Mouse (Mus musculus): ENCODE data around the gene Dnah5.
A peak's percentile ranks its signal among the peaks of the same experiment; 100 is the strongest.
"Not testable (repeated sequence)": the region's sequence is repeated elsewhere in the genome, so short reads cannot be mapped to it uniquely, and the experiment has no call there.

Gene Dnah5

GRCm38 (mm10) chr15:28307884-28308283 is 104.3 kb downstream of the Dnah5 start:
- DNase-seq, result no peak

DNA sequence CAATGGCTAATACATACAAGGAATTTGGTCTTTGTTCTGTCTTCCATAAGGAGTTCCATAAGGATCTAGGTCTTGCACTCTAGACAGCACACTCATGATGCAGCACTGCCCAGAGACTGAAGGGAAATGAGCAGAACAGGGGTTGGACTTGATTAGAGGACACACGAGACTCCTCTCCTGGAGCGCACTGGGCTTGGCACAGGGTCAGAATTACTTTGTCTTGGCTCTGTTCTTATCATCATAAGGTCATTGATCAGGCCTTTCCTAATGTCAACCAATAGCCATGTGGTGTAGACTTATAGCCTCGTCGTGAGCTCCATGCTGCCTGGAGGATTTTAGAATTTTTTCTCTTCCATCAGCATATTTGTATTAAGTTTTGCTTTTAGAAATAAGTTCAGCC is 107.0 kb downstream of the Dnah5 start:
- DNase-seq, result no peak

DNA sequence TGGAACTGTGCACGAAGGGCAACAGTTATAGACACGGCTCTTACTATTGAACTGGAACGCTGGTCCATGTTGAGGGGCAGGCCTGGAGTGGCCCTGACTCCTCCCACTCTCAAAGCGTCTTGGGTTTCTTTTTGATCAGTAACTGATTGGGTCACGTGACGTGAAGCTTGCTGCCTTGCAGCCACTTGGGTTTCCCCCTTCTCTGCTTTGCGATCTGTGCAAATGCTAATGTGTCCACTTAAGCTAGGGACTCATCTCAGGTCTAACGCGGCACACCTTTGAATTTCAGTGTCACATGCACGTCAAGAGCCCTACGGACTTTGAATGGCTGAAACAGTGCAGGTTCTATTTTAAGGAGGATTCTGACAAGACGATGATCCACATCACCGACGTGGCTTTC is 109.9 kb downstream of the Dnah5 start:
- no peak for DNase-seq

DNA sequence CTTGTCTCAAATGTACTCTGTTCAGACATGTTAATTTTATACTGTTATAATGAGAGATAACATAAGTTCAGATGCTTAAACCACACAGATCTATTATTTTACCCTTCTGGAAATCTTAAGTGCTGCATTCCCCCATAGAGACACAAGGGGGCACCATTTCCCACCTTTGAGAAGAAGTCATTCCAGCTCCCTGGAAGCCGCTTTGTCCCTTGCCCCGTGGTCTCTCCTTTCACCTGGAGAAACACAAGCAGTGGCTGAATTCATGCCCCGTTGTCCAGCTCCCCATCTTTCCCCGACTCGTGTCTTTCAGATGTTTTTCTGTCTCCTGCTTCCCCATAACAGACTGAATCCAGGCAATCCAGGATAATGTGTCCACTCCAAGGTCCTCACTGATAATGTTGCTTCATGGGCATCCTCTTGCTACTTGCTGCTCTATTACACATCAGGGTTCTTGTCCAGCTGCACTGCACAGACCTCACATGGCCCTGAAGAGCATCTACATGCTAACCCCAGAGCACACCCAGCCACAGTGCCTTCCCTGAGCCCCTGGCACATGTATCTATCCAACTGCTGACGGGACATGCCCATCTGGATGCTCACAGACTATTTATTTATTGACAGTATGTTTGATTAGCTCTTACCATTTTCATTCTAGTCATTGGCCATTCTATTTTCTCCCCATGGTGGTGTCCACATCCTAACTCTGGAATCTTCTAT is 112.4 kb downstream of the Dnah5 start:
- peak; percentile 19 to 29 for DNase-seq

DNA sequence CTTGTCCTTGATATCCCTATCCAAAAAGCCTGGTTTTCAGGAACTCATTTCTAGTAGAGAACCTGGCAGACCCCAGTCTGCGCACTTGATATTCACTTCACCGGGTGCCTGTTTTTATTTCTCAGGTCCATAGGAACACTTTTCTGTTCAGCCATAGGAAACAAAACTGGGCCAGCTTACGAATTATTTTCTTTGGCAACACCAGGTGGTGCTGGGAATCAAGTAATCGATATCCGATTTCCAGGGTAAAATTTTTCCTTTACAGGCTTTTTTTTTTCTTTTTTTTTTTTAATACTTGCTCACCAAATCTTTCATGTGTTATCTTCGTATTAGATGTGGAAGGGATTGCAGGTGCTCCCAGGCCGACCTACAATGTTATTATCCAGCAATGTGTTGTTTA is 119.0 kb downstream of the Dnah5 start:
- no peak for DNase-seq

GRCm38 (mm10) chr15:28326985-28327384 is 123.4 kb downstream of the Dnah5 start:
- no peak for DNase-seq

GRCm38 (mm10) chr15:28327441-28327840 is 123.9 kb downstream of the Dnah5 start:
- no peak for DNase-seq

DNA sequence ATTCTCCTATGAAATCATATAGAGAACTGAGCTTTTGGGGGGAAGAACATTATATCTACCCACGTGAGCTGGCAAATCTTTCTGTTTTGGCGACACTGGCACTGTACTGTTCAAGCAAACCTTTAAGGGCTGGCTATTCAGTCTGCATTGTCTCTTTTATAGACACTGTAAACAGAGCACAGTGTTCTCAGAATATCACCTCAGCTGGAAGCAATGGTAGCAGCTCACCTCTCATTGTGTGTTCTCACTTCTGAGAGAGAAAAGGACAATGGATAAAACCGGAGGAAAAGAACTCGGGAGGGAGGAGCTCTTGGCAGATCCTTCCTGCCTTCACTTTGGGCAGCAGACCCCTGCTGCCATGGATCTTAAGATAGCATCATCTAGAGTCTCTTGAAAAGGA is 137.6 kb downstream of the Dnah5 start:
- no peak for DNase-seq

DNA sequence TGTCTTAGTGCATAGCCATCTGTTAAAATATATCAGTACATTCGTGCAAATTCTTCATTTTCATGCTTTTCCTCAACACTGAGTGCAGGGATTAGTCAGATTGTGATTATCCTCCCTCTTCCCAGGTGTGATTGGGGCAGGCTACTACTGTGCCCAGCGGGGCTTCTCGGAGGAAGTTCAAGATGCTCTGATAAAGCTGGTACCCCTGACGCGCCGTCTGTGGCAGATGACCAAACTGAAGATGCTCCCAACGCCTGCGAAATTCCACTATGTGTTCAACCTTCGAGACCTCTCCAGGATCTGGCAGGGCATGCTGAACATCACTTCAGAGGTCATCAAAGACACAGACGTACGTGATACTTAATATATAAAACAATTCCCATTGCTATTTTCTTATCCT is 164.0 kb downstream of the Dnah5 start:
- DNase-seq, result no peak

DNA sequence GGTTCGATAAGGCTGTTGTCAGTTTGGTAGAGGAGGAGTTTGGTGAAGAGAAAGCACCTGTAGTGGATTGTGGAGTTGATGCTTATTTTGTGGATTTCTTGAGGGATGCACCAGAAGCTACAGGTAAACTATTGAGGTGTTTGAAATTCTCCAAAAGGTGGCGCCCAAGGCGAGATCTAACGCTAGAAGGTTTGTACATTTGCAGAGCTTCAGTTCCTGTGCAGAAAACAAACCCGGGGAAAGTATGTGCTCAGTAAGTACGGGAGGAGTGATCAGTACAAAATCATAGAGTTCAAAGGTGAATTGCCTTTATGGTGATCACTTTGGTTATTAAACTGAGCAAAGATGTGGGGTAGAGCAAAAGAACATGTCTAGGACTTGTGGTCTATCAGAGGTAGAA is 166.9 kb downstream of the Dnah5 start:
- DNase-seq, result no peak

DNA sequence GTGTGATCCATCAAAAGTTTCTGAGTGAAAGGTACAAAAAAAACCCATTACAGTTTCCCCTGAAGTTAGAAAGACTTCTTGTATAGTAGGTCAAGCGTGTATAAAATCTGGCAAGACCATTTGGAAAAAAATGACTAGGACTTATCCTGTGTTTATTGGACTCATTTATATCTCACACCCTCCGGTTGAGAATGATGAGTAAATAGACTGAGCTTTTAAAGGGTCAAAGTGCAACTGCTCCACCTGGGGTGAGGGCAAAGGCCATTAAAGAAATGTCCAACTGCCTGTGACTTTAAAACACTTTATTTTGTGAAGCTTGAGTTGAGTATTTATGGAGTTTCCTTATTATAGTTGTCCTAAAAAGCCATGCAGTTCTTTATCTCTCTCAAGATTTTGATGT is 168.0 kb downstream of the Dnah5 start:
- DNase-seq, result no peak

DNA sequence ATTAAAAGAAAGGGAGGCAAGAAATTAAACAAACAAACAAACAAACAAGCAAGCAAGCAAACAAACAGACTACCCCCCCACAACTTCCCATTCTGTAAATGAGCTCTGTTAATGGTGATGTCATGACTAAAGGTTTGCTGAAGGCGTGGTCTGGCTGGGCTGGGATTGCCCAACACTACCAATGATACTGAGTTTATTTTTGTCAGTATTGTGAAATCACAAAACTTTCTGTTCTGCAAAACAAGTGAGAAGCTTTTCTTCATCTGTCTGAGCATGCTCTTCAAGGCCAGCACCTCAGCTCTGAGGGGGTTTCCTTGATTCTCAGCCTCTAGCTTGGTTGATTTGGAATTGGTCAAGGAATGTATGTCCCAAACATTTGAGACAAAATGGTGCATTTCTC is 170.8 kb downstream of the Dnah5 start:
- no peak for DNase-seq

GRCm38 (mm10) chr15:28380909-28381308 is 177.4 kb downstream of the Dnah5 start:
- no peak for DNase-seq

- not testable (repeated sequence) for DNase-seq
These were observed 190.2 kb downstream of the Dnah5 start for GRCm38 (mm10) chr15:28393723-28394122.

DNA sequence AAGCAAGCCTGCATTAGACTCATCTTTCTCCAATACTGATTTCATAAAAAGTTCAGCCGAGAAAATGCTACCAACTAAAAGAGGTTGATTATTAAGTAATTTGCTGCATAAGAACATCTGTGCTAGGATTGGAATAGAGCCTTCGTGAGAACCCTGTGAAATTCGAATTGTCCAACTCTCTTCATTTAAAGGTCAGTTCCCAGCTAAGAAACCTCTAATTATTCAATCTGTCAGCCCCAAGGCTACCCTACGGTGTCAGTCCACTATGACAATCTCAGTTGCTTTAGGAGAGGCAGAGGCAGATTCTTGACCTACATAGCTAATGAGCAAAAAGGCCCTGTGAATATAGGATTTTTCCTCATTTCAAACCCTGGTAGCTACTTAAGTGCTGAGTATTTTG is 191.9 kb downstream of the Dnah5 start:
- no peak for DNase-seq

- no peak for DNase-seq
These were observed 194.9 kb downstream of the Dnah5 start for GRCm38 (mm10) chr15:28398472-28398871.

DNA sequence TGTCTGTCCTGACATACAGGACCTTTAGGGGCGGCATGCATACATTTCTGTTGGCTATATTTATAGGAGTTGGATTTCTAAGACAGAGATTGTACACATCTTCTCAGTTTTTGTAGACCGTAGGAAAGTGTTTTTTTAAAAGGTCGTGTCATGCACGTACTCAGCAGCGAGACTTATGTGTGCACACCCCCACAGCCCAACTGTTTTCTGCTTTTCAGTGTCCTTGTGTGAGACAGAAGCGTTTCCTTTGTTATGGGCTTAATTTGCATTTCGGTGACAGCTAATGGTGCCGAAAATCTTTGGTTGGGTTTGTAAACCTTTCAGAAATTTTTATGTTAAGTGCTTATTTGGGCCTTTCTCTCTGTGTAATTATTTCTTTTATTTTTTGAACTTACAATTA is 195.7 kb downstream of the Dnah5 start:
- no peak for DNase-seq

DNA sequence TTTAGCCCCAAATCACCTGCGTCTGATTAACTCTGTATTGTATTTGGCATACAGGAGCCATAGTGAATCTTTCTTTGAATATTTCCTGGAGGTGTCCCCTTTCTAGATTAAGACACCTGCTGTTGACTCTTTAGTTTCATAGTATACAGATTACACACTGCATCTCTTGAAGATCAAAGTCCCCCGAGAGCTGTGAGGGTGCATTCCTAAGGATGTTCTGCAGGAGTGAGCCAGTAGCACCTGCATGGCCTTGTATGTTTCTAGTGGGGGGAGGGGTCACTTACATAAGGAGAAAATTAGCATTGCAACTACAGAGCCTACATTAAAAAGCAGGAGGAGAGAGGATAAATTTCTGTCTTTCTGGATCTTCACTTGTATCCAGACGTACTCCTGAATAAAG is 201.1 kb downstream of the Dnah5 start:
- DNase-seq, result no peak

DNA sequence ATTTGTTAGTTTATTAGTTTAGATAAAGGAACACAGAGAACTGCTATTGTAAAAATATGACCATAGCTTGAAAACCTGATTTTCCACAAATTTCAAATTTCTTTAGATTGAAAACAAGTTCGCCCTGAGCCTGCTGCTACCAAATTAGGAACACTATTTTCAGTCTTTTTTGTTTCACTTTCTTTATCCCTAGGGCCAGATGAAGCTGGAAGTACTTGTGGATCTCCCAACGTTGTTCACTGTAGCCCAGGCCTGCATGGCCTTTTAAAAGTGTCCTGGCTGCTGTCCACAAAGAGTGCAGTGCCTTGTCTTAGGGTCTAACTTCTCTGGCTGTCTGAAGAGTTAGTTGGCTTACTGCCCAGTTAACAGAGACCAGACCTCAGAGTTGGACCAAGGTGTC is 201.6 kb downstream of the Dnah5 start:
- DNase-seq, result no peak

DNA sequence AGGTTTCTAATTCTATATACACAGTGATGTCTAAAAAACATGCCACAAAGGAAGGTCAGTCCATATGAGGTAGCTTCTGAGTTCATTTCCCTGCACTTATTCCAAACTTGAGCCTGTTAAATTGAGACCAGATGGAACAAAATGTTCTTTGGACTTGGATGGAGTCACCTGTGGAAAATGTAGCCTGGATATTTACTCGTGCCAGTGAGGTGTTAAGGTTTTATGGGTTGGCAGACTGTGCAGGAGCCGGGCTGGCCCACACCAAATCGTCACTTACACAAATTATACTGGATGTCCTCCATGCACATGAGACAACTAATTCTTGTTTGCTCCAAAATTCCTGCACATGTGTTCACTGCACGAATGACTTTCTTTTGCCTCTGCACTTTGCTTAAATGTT is 236.2 kb downstream of the Dnah5 start:
- DNase-seq, result no peak

GRCm38 (mm10) chr15:28444494-28444893 is 240.9 kb downstream of the Dnah5 start:
- DNase-seq, result no peak

GRCm38 (mm10) chr15:28461091-28461778 is 257.7 kb downstream of the Dnah5 start:
- DNase-seq, result not testable (repeated sequence)

DNA sequence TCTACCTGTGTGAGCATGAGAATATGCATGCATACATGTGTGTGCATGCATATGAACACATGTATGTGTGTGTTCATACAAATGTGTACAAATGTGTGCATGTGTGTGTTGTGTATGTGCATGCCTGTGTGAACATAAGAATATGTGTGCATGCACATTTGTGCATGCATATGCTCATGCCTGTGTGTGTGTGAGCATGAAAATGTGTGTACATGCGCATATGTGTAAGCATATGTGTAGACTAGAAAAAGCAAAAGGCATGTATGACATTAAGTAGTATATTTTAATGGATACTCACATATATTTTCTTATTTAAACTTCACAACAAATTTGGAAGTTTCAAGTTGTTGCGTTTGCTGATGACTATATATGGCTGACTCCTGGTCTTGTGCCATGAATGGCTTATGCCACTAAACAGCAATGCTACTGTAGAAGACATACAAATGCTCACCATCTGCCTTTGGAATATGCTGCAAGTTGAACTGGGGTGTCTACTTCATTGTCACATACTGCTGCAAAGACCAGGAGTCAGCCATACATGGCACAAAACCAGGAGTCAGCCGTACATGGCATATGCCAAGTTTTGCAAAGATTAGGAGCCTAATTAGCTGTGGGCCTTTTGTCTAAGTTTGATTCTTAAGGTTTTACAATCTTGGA is 263.2 kb downstream of the Dnah5 start:
- DNase-seq, result no peak

DNA sequence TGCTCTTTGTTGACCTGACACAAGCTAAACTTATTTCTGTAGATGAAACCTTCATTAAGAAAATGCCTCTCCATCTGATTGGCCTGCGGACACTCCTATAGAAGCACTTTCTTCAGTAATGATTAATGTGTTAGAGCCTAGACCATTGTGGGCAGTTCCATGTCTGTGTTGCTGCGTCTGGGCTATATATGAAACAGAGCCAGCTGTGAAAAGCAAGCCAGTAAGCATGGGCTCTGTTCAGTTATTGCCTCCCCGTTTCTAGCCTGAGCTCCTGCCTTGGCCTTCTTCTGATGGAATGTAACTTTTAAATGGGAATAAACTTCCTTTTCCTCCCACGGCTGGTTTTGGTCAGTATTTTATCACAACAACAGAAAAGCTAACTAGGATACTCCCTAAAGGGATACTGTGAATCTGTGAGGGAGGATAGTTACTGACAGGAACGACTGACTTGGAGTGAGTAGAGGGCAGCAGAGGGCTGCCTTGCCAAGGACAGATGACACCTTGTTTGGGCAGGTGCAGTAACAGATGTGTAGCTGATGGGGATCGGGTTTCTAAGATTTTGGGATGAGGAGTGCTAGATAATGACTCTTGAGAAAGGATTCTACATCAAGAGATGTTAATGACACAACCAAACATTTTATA is 270.3 kb downstream of the Dnah5 start:
- DNase-seq, result no peak
